Mouse (Mus musculus) effector memory CD4-positive, alpha-beta T cell, adult 7 months (primary cell): ENCODE measurements around the gene Fgf10. TPM values are rescaled to one million over a fixed set of nuclear protein-coding genes. Genes with fewer than 3 reads are reported as not detected.

ENCODE experiments used
- polyA plus RNA-seq: library from polyadenylated mRNA; unstranded; fragments of 100-300 nt; shearing (Covaris generic); gene quantifications from one replicate; pipeline ENCODE4 v1.2.1, GENCODE M21; 2017

Gene Fgf10
- polyA plus RNA-seq, result not detected

GRCm38 (mm10) chr13:118669491-118669890 lies at the start of gene Fgf10:
Fgf10 (plus strand) TSS chr13:118669791.

